In the genomic region with DNA sequence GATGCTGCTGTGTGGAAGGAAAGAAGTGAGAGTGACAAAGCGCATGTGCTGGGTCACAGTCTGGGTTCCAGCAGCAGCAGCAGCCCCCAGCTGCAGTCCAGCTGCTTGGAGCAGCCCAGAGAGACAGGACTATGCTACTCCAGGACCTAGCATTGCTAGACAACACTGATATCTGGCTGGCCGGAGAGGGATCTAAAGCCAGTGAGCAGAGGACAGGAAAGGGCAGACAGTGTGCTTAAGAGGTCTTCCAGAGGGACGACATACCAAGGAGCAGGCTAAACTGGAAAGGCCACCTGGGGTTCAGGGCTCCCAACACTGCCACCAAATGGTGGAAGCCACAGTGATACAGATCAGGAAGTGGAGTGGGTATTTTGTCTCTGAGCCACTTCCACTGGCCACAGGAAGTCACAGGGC, we compare ENCODE assay signal across 8 mouse cellular contexts.
DNase-seq lines count a peak whose midpoint lies in the region; ATAC-seq and TF ChIP-seq lines count a peak whose summit lies in the region.

No protein-coding gene starts in this region.

- intact Hi-C loops in left cerebral cortex, adult 2 months (cut with DNase I), result no loop called here
- intact Hi-C loops in heart, postnatal 36 days (cut with DNase I), result loop anchor here (5.0 kb wide), 1 partner anchor 245 kb away; no protein-coding TSS in a partner anchor

- DNase-seq in left cerebral cortex, adult 2 months (ENCODE audit: extremely low spot score in 1 of 2, low spot score in 2 of 2), result no peak
- no peak for DNase-seq in left cerebral cortex, adult 8-10 months (ENCODE audit: low spot score in 2 of 2)
- DNase-seq in heart, postnatal 36 days, result peak; percentile 60 to 61
- DNase-seq in frontal cortex, postnatal 10 days (ENCODE audit: low spot score in 2 of 2), result no peak
- DNase-seq in layer of hippocampus, adult 9-11 months, result no peak
- no peak for DNase-seq in thymus, postnatal 36 days

- H3K9me3 ChIP-seq in limb, embryonic 15.5 days, result no peaks in the 10 kb centered on the region

- 0 out of 2 replicates have a peak overlapping the region, but pooled peaks have one; percentile 4 for H3K27ac ChIP-seq in left cerebral cortex, adult 2 months
- no peak overlapping the region for H3K27ac ChIP-seq in cortical plate, adult 2 months (ENCODE audit: insufficient read depth, low read length)
- H3K27ac ChIP-seq in limb, embryonic 15.5 days, result peak overlapping the region; percentile 17; the same call in 1 of the 2 replicates

- no peak overlapping the region for H3K4me2 ChIP-seq in limb, embryonic 15.5 days

- ATAC-seq in limb, embryonic 15.5 days (ENCODE audit: insufficient number of reproducible peaks, low FRiP score, low TSS enrichment, low read depth), result no peak

- TF ChIP-seq POLR2A in cortical plate, adult 2 months (IDR thresholded peaks at IDR 0.05; ENCODE audit: extremely low read depth, insufficient read depth, low read length), result no peak

- WGBS in limb, embryonic 15.5 days, result 30% methylated on average over 3 of the region's 3 CpGs

- no peaks in the 10 kb centered on the region for H3K4me1 ChIP-seq in cortical plate, adult 2 months (ENCODE audit: control insufficient read depth, insufficient read depth, low read length)
- peaks cover 39% of the 10 kb centered on the region for H3K4me1 ChIP-seq in limb, embryonic 15.5 days

- no peak overlapping the region for H3K4me3 ChIP-seq in left cerebral cortex, adult 2 months
- H3K4me3 ChIP-seq in cortical plate, adult 2 months (ENCODE audit: insufficient read depth, low read length), result no peak overlapping the region
- H3K4me3 ChIP-seq in limb, embryonic 15.5 days, result no peak overlapping the region

- TF ChIP-seq CTCF in left cerebral cortex, adult 2 months (IDR thresholded peaks at IDR 0.05), result peak; percentile 35
- peak; percentile 16; the same call in 1 of the 2 replicates for TF ChIP-seq CTCF in cortical plate, adult 2 months (IDR thresholded peaks at IDR 0.05; ENCODE audit: extremely low read depth, insufficient read depth, low read length)

- no peaks in the 10 kb centered on the region for H3K36me3 ChIP-seq in limb, embryonic 15.5 days

- no peak overlapping the region for H3K9ac ChIP-seq in limb, embryonic 15.5 days

- H3K27me3 ChIP-seq in limb, embryonic 15.5 days, result no peaks in the 10 kb centered on the region

Comparison
In these comparisons a context has a peak if more than half of its experiments do, and no peak if none do; other contexts are left out.
1. DNase-seq: peak in heart, postnatal 36 days (2 of 2); none in left cerebral cortex, adult 2 months (0 of 2), left cerebral cortex, adult 8-10 months (0 of 2), frontal cortex, postnatal 10 days (0 of 2), layer of hippocampus, adult 9-11 months (single experiment) and thymus, postnatal 36 days (0 of 2).